Mouse (Mus musculus) neutrophil, adult 65 days (primary cell): ENCODE results near the gene Zcchc9. TPM values are rescaled to one million over a fixed set of nuclear protein-coding genes. Genes with fewer than 3 reads are reported as not detected.

Source experiments
- total RNA-seq: library from RNA; stranded (reverse); gene quantifications from 2 replicates; pipeline ENCODE4 v1.2.4, GENCODE M21; 2023

Zcchc9 gene
- 31.8 and 36.9 TPM in 2 replicates for total RNA-seq

GRCm38 (mm10) chr13:91807155-91807839 lies at the start of gene Zcchc9:
Gene Zcchc9, minus strand, starts transcription at chr13:91807705.

Other genes with a start within 250 kb of the Zcchc9 start
- not detected in 2 replicates for gene Acot12, start 66.2 kb downstream of the Zcchc9 start, total RNA-seq
- gene Ckmt2, start 69.2 kb upstream of the Zcchc9 start, total RNA-seq = not detected in 2 replicates